Mouse (Mus musculus) lung, adult 2 months (tissue): Measurements from ENCODE around the gene Kcnh3.

Experiments
- CTCF ChIP-seq: fragments of 200-500 bp; IDR thresholded peaks from 2 replicates; pipeline ENCODE4 v1.5.1; 2011; ENCODE audit warnings: mild to moderate bottlenecking, low read length, control low read depth; ENCODE audit not compliant: insufficient read depth
- POLR2A ChIP-seq: fragments of 200-500 bp; IDR thresholded peaks from 2 replicates; pipeline ENCODE4 v1.6.1; 2011; ENCODE audit warnings: low read depth, mild to moderate bottlenecking, control low read depth, low read length, borderline replicate concordance; ENCODE audit errors: extremely low read depth

DNA sequence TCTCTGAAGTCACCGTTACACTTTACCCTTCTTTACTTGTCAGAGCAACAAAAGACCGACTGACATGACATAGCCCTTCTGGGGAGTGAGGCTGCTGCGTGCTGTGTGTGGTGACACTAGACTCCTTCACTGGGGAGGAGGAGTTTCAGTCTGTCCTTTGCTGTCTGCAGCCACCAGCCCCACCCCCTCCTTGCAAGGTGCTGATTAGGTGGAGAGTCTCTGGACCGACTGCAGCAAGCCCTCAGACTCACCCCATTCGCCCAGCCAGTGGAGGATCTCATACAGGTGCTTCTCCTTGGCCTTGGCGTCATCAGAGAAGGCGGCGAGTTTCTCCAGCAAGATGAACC lies 60.5 kb downstream of the Kcnh3 start:
- TF ChIP-seq CTCF (no peak), POLR2A (no peak)
